Mouse (Mus musculus) adrenal gland, postnatal 36 days (tissue): ENCODE results near the gene Pkd1l3. TPM values are rescaled to one million over a fixed set of nuclear protein-coding genes. Genes with fewer than 3 reads are reported as not detected.

ENCODE experiments used
- DNase-seq, 2 experiments: peaks; one replicate each; pipeline ENCODE4 v3.0.0; 2021; ENCODE audit warnings: mixed read lengths in 1 of 2
- total RNA-seq, 2 experiments: library from RNA; stranded (reverse); gene quantifications; 2 replicates each; pipeline ENCODE4 v1.2.3; 2021

Pkd1l3 gene
- total RNA-seq, 2 experiments from 2014 or later, result 0.23 to 0.33 TPM

GRCm38 (mm10) chr8:109698477-109698876, 84.2 kb downstream of the Pkd1l3 start:
- DNase-seq, result no peak

DNA sequence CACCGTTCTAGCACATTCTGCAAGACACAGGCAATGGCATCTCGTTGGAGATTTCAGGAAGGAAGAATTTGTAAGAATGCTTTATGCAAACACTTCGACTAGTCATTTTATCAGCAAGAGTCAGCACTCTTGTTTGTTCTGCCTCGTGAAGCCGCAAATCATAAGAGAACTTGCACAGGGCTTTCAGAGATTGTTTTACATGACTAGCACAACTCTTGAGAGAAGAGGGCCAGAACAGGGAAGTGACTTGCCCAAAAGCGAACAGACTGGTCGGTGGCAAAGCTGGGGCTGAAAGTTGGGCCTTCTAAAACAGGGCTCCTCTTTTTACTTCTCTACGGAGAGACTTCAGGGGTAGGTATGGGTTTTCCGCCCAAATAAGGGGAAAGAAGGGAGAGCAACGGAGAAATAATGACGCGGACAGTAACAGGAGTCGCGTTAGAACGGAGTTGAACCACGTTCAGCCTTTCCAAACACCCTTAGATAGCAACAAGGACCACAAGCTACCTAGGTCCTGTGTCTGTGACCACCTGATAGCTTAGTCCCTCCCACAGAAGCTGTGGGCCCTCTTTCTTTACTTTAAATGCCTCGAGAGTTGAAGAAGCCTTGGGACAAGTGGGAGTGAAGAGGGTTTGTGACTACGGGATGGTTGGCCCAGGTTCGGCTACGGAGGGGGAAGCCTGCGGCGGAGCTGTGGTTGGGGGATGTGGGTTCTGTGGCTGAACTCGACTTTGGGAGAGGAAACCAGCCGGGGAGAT, 90.4 kb downstream of the Pkd1l3 start:
- DNase-seq, result no peak

DNA sequence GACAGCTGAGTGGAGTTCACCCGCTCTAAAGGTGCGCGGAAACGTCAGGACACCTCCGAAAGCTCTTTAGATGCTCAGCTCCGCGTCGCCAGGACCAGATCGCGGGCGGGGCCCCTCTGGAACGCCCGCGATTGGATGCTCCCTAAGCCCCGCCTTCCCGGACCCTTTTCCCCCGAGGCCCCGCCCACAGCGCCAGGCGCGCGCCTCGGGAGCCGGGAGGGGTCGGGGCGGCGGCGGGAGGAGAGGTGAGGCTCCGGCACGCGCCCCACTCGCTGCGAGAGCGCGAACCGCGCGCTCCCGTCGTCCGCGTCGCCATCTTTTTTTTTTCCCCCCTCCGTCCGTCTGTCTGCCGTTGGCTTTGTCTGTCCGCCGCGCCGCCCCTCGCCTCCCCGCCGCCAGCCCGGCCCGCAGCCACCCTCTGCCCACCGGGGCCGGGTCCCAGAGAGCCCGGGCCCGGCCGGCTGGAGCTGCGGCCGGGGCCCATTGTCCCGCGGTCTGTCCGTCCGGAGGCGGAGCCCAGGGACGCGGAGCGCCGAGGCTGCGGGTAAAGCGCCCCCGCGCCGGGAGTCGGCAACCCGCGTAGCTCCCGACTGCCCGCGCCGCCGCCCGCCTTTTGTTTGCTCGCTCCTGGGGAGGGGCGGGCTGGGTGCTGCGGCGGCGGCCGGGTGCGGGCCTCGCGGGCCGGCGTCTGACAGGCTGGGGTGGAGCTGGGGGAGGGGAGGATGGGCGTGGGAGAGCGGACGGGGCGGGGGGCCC, 91.2 kb downstream of the Pkd1l3 start, which contains the start of gene Zfp821:
Gene Zfp821, plus strand, starts transcription at position 227 of the 756 bp plus-strand sequence.
- peak; percentile 95 to 97 for DNase-seq

- DNase-seq, result no peak
Measured at GRCm38 (mm10) chr8:109706076-109706873, 92.0 kb downstream of the Pkd1l3 start.

- DNase-seq, result peak; percentile 82 to 86
Measured at GRCm38 (mm10) chr8:109706874-109707237, 92.5 kb downstream of the Pkd1l3 start.

DNA sequence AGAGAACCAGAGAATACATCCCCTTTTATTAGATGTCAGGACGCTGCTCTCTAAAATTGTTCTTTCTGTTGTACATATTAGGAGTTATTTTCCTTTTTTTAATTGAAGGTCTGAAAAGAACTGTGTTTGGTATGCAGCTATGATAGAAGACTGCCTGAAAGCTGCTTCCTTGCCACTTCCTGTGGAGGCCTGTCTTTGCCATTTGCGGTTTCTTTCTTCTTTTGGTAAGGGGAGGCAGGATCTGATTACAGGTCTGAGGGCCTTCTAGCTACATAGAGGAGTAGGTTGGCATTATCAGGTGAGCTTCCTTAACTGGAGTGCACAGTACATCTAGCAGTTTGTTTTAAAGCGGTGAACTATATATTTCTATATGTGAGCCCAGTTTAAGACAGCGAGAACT, 93.6 kb downstream of the Pkd1l3 start:
- no peak for DNase-seq

DNA sequence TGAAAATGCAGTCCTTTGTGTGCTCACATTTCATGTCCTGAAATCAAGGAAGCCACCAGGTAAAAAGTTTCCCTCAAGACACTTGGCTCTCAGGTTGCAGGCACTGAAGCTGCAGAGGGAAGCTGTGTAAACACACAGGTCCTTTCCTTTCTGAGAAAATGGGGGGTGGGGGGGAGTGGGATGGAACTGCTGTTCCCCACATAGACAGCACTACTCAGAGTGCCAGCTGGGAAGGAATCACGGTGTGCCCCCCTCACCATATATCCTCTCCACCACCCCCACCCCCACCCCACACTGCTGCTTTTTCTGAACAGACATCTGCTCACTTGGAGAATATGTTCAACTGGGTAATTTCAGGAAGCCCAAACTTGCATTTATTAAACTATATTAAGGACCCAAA, 98.2 kb downstream of the Pkd1l3 start:
- DNase-seq, result no peak

- no peak for DNase-seq
Measured at GRCm38 (mm10) chr8:109714961-109715360, 100.6 kb downstream of the Pkd1l3 start.

Other genes with a start within 250 kb of the Pkd1l3 start
- not detected for gene Pmfbp1, start 120.5 kb upstream of the Pkd1l3 start, total RNA-seq
- 10 to 100 TPM; 22.7 to 24.8 TPM for gene Dhx38, start 48.7 kb upstream of the Pkd1l3 start, total RNA-seq
- 10 to 100 TPM in 1 of 2 experiments, 1 to 10 TPM in 1; 9.4 to 11.0 TPM for gene Txnl4b, start 48.6 kb upstream of the Pkd1l3 start, total RNA-seq
- 100 to 1,000 TPM in 1 of 2 experiments, 10 to 100 TPM in 1; 71.7 to 252 TPM for gene Hp, start 35.3 kb upstream of the Pkd1l3 start, total RNA-seq
- 10 to 100 TPM; 20.3 to 25.7 TPM for gene Dhodh, start 5.8 kb upstream of the Pkd1l3 start, total RNA-seq
- gene Ist1, start 78.7 kb downstream of the Pkd1l3 start, total RNA-seq, result 10 to 100 TPM; 85.7 to 89.3 TPM
- 10 to 100 TPM in 1 of 2 experiments, 1 to 10 TPM in 1; 9.9 to 10.9 TPM for gene Zfp821, start 91.0 kb downstream of the Pkd1l3 start, total RNA-seq
- 10 to 100 TPM; 39.2 to 50.2 TPM for gene Atxn1l, start 123.2 kb downstream of the Pkd1l3 start, total RNA-seq
- gene Ap1g1, start 164.0 kb downstream of the Pkd1l3 start, total RNA-seq, result 10 to 100 TPM; 86.6 to 96.0 TPM